Mouse (Mus musculus) hindbrain, embryonic 13.5 days (tissue): ENCODE results near the gene Zfp36. TPM values are rescaled to one million over a fixed set of nuclear protein-coding genes. Genes with fewer than 3 reads are reported as not detected.

Experiments used
- ATAC-seq: fragments of 200-750 bp; cut with Nextera tagmentation; 2 replicates; pipeline ENCODE4 v1.8.0; 2017; ENCODE audit warnings: moderate TSS enrichment; ENCODE audit not compliant: low FRiP score
- H3K27ac ChIP-seq: fragments of 300-500 bp; sonication (generic); 2 replicates; pipeline ENCODE4 v1.5.1; 2015; ENCODE audit warnings: inconsistent platforms, mild to moderate bottlenecking, moderate library complexity
- H3K27me3 ChIP-seq: fragments of 300-500 bp; sonication (generic); 2 replicates; pipeline ENCODE4 v1.6.1; 2015; ENCODE audit warnings: mild to moderate bottlenecking, inconsistent platforms
- H3K36me3 ChIP-seq: fragments of 300-500 bp; sonication (generic); 2 replicates; pipeline ENCODE4 v1.6.1; 2015; ENCODE audit warnings: mild to moderate bottlenecking, inconsistent platforms
- H3K4me1 ChIP-seq: fragments of 300-500 bp; sonication (generic); replicated peaks from 2 replicates; pipeline ENCODE4 v1.6.1; 2015; ENCODE audit warnings: inconsistent platforms
- H3K4me2 ChIP-seq: fragments of 300-500 bp; sonication (generic); 2 replicates; pipeline ENCODE4 v1.6.1; 2015; ENCODE audit warnings: inconsistent platforms, mild to moderate bottlenecking, moderate library complexity
- H3K4me3 ChIP-seq: fragments of 300-500 bp; sonication (generic); 2 replicates; pipeline ENCODE4 v1.5.1; 2015; ENCODE audit warnings: mild to moderate bottlenecking, inconsistent platforms
- H3K9ac ChIP-seq: fragments of 300-500 bp; sonication (generic); 2 replicates; pipeline ENCODE4 v1.6.1; 2015; ENCODE audit warnings: mild to moderate bottlenecking, inconsistent platforms
- H3K9me3 ChIP-seq: fragments of 300-500 bp; sonication (generic); 2 replicates; pipeline ENCODE4 v1.6.1; 2016; ENCODE audit warnings: inconsistent platforms
- WGBS: fragments of 180-500 bp; shearing (Covaris S2); methylation state at CpG from one replicate; pipeline ENCODE4 v1.1.7; 2015; 5-methylcytosine and 5-hydroxymethylcytosine counted together
- polyA plus RNA-seq: library from polyadenylated mRNA; unstranded; fragments of >200 nt; fragmentation: Nextera tagmentation; extraction: Ambion mirVana; gene quantifications from 2 replicates; pipeline ENCODE4 v1.2.1, GENCODE M21; 2015

The Zfp36 gene
- 4.6 and 4.9 TPM in 2 replicates for polyA plus RNA-seq

GRCm38 (mm10) chr7:28380237-28381016, at the start of gene Zfp36:
Gene Zfp36 (minus strand): TSS chr7:28380253.
- Histone ChIP-seq H3K36me3 (peaks cover 7% of the 10 kb centered on the region; the same call in 1 of the 2 replicates), H3K27ac (peak within 1 kb of the TSS; percentile 80), H3K27me3 (peaks cover 22% of the 10 kb centered on the region), H3K4me1 (peaks cover 64% of the 10 kb centered on the region), H3K4me2 (peak within 1 kb of the TSS; percentile 82), H3K9me3 (no peaks in the 10 kb centered on the region), H3K4me3 (peak within 1 kb of the TSS; percentile 53), H3K9ac (peak within 1 kb of the TSS; percentile 79)
- 64% methylated on average over 17 of the region's 17 CpGs for WGBS
- ATAC-seq, result no peak

GRCm38 (mm10) chr7:28427738-28428137, 47.7 kb upstream of the Zfp36 start:
- Histone ChIP-seq H3K27me3 (no peaks in the 10 kb centered on the region), H3K4me2 (no peak overlapping the region), H3K4me3 (no peak overlapping the region), H3K27ac (no peak overlapping the region), H3K4me1 (peaks cover 17% of the 10 kb centered on the region), H3K9ac (no peak overlapping the region), H3K9me3 (no peaks in the 10 kb centered on the region), H3K36me3 (peaks cover 20% of the 10 kb centered on the region)
- no peak for ATAC-seq

GRCm38 (mm10) chr7:28423018-28423417, 43.0 kb upstream of the Zfp36 start:
- 88% methylated on average over 1 of the region's 1 CpGs for WGBS

GRCm38 (mm10) chr7:28419416-28419815, 39.4 kb upstream of the Zfp36 start:
- no peak overlapping the region for H3K4me3 ChIP-seq
- H3K36me3 ChIP-seq, result peaks cover 81% of the 10 kb centered on the region

More at GRCm38 (mm10) chr7:28423018-28423417, 43.0 kb upstream of the Zfp36 start:
- no peak overlapping the region for H3K4me3 ChIP-seq
- peaks cover 61% of the 10 kb centered on the region for H3K36me3 ChIP-seq
- H3K4me1 ChIP-seq, result peaks cover 8% of the 10 kb centered on the region; the same call in 1 of the 2 replicates
- H3K27me3 ChIP-seq, result no peaks in the 10 kb centered on the region
- H3K4me2 ChIP-seq, result no peak overlapping the region
- H3K27ac ChIP-seq, result no peak overlapping the region
- no peaks in the 10 kb centered on the region for H3K9me3 ChIP-seq
- H3K9ac ChIP-seq, result no peak overlapping the region
- no peak for ATAC-seq

GRCm38 (mm10) chr7:28418096-28418670, 38.1 kb upstream of the Zfp36 start:
- WGBS, result 81% methylated on average over 8 of the region's 8 CpGs
- no peaks in the 10 kb centered on the region for H3K27me3 ChIP-seq
- H3K9me3 ChIP-seq, result no peaks in the 10 kb centered on the region
- H3K4me3 ChIP-seq, result no peak overlapping the region
- H3K4me1 ChIP-seq, result peaks cover 5% of the 10 kb centered on the region; the same call in 1 of the 2 replicates
- H3K27ac ChIP-seq, result no peak overlapping the region
- H3K36me3 ChIP-seq, result peaks cover 87% of the 10 kb centered on the region
- no peak overlapping the region for H3K9ac ChIP-seq
- no peak for ATAC-seq
- H3K4me2 ChIP-seq, result no peak overlapping the region

More at GRCm38 (mm10) chr7:28419416-28419815, 39.4 kb upstream of the Zfp36 start:
- Histone ChIP-seq H3K27ac (no peak overlapping the region), H3K27me3 (no peaks in the 10 kb centered on the region), H3K9me3 (no peaks in the 10 kb centered on the region), H3K9ac (no peak overlapping the region), H3K4me1 (peaks cover 5% of the 10 kb centered on the region; the same call in 1 of the 2 replicates), H3K4me2 (no peak overlapping the region)
- WGBS, result 100% methylated on average over 2 of the region's 2 CpGs
- no peak for ATAC-seq

GRCm38 (mm10) chr7:28417368-28417767, 37.3 kb upstream of the Zfp36 start:
- peaks cover 87% of the 10 kb centered on the region for H3K36me3 ChIP-seq
- no peak overlapping the region for H3K4me2 ChIP-seq
- no peak overlapping the region for H3K27ac ChIP-seq
- H3K4me3 ChIP-seq, result no peak overlapping the region
- H3K27me3 ChIP-seq, result no peaks in the 10 kb centered on the region
- no peaks in the 10 kb centered on the region for H3K9me3 ChIP-seq
- ATAC-seq, result no peak
- H3K4me1 ChIP-seq, result peaks cover 5% of the 10 kb centered on the region; the same call in 1 of the 2 replicates
- no peak overlapping the region for H3K9ac ChIP-seq

- Histone ChIP-seq H3K9ac (no peak overlapping the region), H3K4me1 (no peaks in the 10 kb centered on the region), H3K4me2 (no peak overlapping the region), H3K36me3 (peaks cover 82% of the 10 kb centered on the region), H3K9me3 (no peaks in the 10 kb centered on the region), H3K27me3 (no peaks in the 10 kb centered on the region), H3K27ac (no peak overlapping the region), H3K4me3 (no peak overlapping the region)
- ATAC-seq, result no peak
- WGBS, result 89% methylated on average over 4 of the region's 4 CpGs
Measured at GRCm38 (mm10) chr7:28412826-28413225, 32.8 kb upstream of the Zfp36 start.

- Histone ChIP-seq H3K9ac (no peak overlapping the region), H3K27me3 (no peaks in the 10 kb centered on the region), H3K36me3 (peaks cover 86% of the 10 kb centered on the region), H3K4me3 (no peak overlapping the region), H3K9me3 (no peaks in the 10 kb centered on the region), H3K4me2 (no peak overlapping the region), H3K27ac (no peak overlapping the region), H3K4me1 (no peaks in the 10 kb centered on the region)
- 93% methylated on average over 3 of the region's 3 CpGs for WGBS
- ATAC-seq, result no peak
Measured at GRCm38 (mm10) chr7:28410841-28411475, 30.9 kb upstream of the Zfp36 start.

- ATAC-seq, result no peak
- 97% methylated on average over 3 of the region's 3 CpGs for WGBS
- H3K27ac ChIP-seq, result no peak overlapping the region
- peaks cover 92% of the 10 kb centered on the region for H3K36me3 ChIP-seq
- no peaks in the 10 kb centered on the region for H3K4me1 ChIP-seq
- H3K27me3 ChIP-seq, result no peaks in the 10 kb centered on the region
- H3K4me3 ChIP-seq, result no peak overlapping the region
- H3K9ac ChIP-seq, result no peak overlapping the region
- H3K4me2 ChIP-seq, result no peak overlapping the region
- H3K9me3 ChIP-seq, result no peaks in the 10 kb centered on the region
Measured at GRCm38 (mm10) chr7:28401942-28402341, 21.9 kb upstream of the Zfp36 start.

GRCm38 (mm10) chr7:28401030-28401429, 21.0 kb upstream of the Zfp36 start:
- ATAC-seq, result no peak
- peaks cover 91% of the 10 kb centered on the region for H3K36me3 ChIP-seq
- H3K27me3 ChIP-seq, result no peaks in the 10 kb centered on the region
- H3K9me3 ChIP-seq, result no peaks in the 10 kb centered on the region
- no peak overlapping the region for H3K9ac ChIP-seq
- WGBS, result 100% methylated on average over 1 of the region's 1 CpGs
- H3K4me1 ChIP-seq, result no peaks in the 10 kb centered on the region
- no peak overlapping the region for H3K4me2 ChIP-seq
- no peak overlapping the region for H3K4me3 ChIP-seq
- H3K27ac ChIP-seq, result no peak overlapping the region

- WGBS, result 92% methylated on average over 10 of the region's 10 CpGs
- Histone ChIP-seq H3K27ac (no peak overlapping the region), H3K4me3 (no peak overlapping the region), H3K9ac (no peak overlapping the region), H3K9me3 (no peaks in the 10 kb centered on the region), H3K4me2 (no peak overlapping the region), H3K27me3 (no peaks in the 10 kb centered on the region), H3K4me1 (peaks cover 10% of the 10 kb centered on the region), H3K36me3 (peaks cover 84% of the 10 kb centered on the region)
- ATAC-seq, result no peak
Measured at GRCm38 (mm10) chr7:28398696-28399340, 18.8 kb upstream of the Zfp36 start.

GRCm38 (mm10) chr7:28398000-28398399, 17.9 kb upstream of the Zfp36 start:
- Histone ChIP-seq H3K4me2 (no peak overlapping the region), H3K9me3 (no peaks in the 10 kb centered on the region), H3K4me3 (no peak overlapping the region), H3K27me3 (no peaks in the 10 kb centered on the region), H3K27ac (no peak overlapping the region), H3K4me1 (peaks cover 16% of the 10 kb centered on the region), H3K9ac (no peak overlapping the region), H3K36me3 (peaks cover 75% of the 10 kb centered on the region)
- ATAC-seq, result no peak
- 64% methylated on average over 3 of the region's 3 CpGs for WGBS
